Mouse (Mus musculus): Measurements from ENCODE around the gene Tacr3. TPM values are rescaled to one million over a fixed set of nuclear protein-coding genes. Genes with fewer than 3 reads are reported as not detected.

Gene Tacr3
- not detected for total RNA-seq (2021)

DNA sequence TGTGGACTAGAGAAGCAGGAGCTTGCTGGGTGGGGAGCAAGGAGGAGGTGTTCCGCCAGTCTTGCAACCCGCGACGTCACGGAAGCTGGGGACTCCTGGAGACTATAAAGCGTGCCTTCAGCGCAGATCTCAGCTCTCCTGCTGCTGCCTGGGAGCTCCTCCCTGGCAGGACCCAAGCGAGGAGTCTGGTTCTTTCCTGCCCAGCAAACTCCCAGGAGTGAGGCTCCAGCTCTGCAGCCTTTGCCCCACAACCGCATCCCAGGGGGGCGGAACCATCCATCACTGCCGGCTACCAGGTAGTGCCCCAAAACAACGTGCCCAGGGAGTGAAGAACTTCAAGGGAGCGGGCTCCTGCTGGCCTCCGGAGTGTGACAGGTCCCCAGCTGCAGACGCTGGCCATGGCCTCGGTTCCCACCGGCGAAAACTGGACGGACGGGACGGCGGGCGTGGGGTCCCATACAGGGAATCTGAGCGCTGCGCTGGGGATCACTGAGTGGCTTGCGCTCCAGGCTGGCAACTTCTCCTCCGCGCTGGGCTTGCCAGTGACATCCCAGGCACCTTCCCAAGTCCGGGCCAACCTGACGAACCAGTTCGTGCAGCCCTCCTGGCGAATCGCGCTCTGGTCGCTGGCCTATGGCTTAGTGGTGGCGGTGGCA, at the start of gene Tacr3:
Gene Tacr3 (plus strand): TSS at position 133 of the 656 bp plus-strand sequence.
- no peak for DNase-seq

DNA sequence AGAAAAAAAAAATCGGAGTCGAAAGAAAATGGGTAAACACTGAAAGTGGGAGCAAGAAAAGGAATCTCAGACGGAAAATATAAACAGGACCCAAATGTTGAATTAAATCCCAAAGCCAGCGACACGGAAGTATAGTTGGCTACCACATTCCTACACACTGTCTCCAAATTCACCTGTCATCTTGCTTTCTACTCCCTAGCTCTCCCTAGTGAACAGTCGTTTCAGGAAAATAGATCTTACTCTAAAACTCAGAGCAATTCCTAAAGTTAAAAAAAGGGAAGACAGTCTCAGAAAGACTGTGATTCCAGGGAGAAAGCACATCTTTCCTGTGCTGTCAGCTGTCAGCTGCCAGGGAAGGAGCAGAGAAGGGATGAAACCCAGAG, 324 bp upstream of the Tacr3 start:
- DNase-seq, result no peak

DNA sequence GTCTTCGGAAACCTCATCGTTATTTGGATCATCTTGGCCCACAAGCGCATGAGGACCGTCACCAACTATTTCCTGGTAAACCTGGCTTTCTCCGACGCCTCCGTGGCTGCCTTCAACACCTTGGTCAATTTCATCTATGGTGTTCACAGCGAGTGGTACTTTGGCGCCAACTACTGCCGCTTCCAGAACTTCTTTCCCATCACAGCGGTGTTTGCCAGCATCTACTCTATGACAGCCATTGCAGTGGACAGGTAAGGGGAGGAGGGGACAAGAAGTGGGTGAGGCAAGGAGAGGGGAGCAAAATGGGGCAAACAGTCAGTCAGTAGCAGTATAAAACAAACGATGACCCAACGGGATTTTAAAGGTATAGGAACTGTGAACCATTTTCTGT, 719 bp downstream of the Tacr3 start:
- no peak for DNase-seq

DNA sequence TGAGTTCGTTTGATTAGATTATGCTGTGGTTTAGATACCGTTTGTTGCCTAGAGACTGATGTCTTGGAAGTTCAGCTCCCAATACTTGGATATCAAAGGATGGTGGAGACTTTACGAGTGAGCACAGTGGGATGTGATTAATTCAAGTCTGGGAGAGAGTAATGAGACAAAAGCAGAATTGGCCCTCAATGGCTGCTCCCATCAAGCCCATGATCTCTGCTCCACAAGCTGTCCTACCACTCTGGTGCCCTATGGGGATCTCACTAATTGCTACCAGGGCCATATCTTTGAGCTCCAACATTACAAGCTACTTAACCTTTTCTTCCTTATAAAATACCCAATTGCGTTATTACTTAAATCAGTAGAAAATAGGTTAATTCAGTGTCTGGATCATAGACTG, 22.5 kb downstream of the Tacr3 start:
- no peak for DNase-seq

DNA sequence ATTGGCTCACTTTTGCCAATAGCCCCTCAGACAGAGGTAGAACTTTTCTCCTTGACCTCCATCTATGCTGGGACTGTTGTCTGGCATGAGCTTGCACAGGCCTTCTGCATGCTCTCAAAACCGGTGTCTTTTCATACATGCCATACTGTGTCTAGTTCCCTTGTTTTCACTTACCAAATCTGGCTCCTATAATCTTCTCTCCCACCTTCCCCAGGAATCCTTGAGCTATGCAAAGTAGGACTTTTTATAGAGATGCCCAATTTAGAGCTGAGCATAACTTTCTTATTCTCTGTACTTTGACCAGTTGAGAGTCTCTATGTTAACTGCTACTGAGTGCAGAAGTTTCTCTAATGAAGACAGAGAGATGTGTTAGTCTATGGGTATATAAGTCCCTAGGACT, 48.9 kb downstream of the Tacr3 start:
- DNase-seq, result no peak

DNA sequence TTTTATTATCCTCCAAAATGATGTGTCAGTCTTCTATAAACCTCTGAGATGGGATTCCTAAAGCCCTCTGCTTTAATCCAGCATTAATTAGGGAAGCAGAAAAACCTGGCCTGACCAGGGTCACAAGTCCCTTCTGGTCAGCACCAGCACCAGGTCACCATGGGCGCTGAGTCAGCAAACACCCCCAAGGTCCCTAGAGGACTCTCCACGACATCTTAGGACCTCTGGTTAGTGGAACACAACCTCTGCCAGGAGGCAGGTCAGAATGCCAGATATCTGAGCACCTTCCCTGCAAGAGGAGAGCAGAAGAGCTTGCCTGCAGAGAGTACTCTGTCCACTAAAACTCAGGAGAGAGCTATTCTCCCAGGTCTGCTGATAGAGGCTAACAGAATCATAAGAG, 67.0 kb downstream of the Tacr3 start:
- DNase-seq, result no peak

DNA sequence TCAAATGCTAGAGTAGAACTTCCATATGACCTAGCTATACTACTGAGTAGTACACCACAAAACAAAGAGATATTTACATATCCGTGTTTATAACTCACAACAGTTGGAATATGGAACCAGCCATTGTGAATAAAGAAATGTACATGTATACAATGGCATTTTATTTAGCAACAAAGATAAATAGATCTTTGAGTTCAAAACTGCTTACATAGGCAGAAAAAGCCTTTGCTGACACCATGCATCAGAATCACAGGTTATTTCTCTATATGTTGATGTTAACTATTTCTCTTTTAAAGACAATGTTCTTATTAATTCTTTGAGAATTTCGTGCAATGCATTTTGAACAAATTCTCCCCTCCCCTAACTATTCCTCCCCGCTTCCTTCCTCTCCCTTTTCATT, 80.1 kb downstream of the Tacr3 start:
- DNase-seq, result no peak

DNA sequence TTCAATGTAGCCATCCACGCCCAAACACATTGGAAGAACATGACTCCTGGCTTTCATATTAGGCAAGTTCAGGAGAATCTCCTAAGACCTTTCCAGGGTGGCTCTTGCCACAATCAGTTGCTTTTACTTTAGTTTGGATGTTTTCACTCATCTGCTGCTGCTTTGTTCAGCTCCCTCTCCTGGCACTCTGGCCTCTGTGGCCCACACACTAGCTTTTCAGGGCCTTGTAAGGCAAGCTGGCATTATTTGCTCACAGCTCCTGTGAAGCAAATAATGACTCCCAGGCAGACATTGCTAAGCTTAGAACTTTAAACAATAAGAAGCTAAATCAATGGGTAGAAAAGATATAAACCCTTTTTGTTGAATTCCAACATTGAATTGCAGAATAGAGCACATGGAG, 105.9 kb downstream of the Tacr3 start:
- no peak for DNase-seq

DNA sequence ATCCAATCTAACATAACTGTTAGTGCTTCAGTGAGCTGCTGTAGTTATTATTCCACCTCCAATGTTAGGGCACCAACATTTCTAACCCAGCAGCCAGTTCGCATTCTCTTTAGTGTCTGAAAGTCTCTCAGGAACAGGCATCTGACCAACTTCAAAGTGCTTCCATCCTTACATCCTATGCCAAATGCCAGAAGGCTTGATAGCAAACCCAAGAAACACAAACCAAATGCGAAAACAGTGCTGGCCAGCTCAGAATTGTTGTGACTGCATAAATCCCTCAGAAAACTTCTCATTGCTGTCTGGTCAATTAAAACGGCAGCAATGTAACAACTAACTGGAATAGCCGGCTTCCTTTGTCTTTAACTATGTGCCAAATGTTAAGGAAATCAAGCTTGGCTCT, 106.7 kb downstream of the Tacr3 start:
- DNase-seq, result no peak

DNA sequence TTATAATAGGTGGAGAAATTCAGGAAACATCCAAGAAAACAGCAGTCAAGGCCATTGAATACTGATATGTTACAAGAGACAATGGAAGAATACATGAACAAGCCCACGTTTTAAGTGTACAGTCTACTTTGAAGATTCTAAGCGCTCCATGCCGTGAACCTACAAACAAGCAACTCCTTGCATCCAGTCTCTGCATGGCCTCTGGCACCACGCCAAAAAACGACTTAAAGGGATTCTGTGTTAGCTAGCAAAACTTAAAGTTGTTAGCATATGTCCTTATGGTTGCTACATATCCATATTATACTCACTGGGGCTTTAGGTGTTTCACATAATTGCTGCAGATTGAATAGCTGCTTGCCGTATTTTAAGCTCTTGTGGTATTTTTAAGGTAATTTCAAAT, 134.7 kb downstream of the Tacr3 start:
- no peak for DNase-seq

DNA sequence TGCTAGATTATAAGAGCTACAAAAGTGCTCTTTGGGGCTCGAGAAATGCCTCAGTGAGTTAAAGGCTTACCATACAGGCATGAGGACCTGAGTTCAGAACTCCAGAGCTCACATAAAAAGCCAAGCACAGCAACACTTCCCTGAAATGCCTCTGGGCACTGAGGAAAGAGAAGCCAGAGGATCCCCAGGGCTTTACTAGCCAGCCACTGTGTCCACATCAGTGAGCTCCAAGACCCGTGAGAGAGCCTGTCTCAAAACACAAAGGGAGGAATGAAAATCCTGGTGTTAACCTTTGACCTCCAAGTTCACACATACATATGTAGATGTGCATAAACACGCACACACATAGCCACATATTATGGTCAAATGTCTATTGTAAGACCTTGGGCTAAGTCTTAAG, 150.1 kb downstream of the Tacr3 start:
- no peak for DNase-seq

DNA sequence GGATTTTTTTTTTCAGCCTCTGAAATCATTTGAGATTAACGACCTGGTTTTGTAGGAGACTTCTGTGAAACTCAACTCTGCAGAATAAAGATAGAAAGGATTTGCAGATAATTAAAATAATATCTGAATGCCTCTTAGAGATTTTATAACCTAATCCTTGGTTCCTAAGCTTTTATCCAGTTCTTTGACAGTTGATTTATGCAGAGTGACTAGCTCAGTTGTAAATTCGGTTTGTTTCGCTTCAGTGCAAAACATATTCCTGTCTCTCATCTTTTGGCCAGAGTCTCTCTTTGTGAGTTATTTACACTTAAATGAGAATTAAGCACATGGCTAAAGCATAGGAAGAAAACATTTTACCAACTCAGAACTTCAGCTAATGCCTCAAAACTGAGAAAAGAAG, 151.3 kb downstream of the Tacr3 start:
- DNase-seq, result no peak
